Mouse (Mus musculus) retina, embryonic 14.5 days (tissue): ENCODE results near the gene Gid8.
A peak's percentile ranks its signal among the peaks of the same experiment; 100 is the strongest.

Experiments used
- DNase-seq: peaks from one replicate; pipeline ENCODE4 v3.0.0-alpha.2; 2015; ENCODE audit warnings: low spot score

The Gid8 gene

GRCm38 (mm10) chr2:180709923-180710272 is at the start of gene Gid8, which contains the start of gene Dido1:
Gene Gid8, plus strand, starts transcription at chr2:180710117.
Gene Dido1, minus strand, starts transcription at chr2:180709999.
- DNase-seq: peak; percentile 99

DNA sequence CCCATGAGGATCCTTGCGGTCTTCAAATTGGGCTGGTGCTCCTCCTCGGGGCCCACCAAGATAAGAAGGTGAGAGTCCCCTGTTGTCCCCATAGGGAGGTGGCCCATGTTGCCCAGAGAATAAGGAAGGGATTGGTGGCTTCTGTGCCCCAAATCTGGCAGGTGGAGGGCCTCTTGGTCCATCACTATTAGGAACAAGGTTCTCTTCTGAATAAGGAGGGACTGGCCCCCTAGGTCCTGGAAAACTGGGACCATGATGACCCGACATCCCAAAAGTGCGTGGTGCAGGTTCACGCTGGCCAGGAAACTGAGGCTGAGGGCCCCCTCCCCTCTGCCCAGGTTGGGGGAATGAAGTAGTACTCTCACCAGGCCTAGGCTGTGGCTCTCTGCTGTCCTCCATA is 49.4 kb upstream of the Gid8 start:
- DNase-seq: no peak

DNA sequence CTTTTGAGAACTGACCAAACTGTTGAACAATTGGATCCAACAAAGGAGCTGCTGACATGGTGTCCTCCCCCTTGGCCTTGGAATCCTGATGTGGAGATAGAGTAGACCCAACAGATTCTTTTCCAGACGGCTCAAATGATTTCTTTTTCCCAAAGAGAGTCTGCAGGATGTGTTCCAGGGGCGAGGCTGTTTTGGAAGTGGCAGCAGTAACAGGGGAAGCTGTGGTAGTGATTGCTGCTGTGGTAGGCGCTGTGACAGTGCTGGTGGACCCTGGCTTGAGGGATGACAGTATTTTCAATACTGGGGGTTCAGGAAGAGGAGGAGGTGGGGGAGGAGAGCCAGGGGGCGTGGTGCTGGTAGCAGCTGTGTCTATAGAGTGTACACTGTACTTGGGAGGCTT is 47.9 kb upstream of the Gid8 start:
- DNase-seq: no peak

- no peak for DNase-seq
Measured at GRCm38 (mm10) chr2:180676706-180677105, 33.2 kb upstream of the Gid8 start.

- peak; percentile 79 for DNase-seq
Measured at GRCm38 (mm10) chr2:180678609-180679140, 31.2 kb upstream of the Gid8 start.

DNA sequence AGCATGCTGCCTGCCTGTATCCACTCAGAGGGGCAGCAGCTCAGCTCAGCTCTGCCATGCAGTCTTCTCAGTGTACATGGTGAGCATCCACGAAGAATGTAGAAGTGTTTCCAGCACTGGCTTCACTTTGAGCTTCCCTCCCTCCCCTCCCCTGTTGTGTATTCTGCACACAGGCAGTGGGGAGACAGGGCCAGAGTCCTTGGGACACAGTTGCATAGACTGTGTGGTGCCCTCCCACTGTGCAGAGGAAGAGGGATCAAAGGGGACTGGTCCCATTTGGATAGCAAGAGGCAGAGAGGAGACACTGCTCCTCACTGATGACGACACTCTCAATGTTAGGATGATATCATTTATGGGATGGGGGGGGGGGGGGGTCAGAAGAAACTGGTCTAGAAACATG is 28.7 kb upstream of the Gid8 start:
- DNase-seq: no peak

- no peak for DNase-seq
Measured at GRCm38 (mm10) chr2:180683524-180683923, 26.4 kb upstream of the Gid8 start.

DNA sequence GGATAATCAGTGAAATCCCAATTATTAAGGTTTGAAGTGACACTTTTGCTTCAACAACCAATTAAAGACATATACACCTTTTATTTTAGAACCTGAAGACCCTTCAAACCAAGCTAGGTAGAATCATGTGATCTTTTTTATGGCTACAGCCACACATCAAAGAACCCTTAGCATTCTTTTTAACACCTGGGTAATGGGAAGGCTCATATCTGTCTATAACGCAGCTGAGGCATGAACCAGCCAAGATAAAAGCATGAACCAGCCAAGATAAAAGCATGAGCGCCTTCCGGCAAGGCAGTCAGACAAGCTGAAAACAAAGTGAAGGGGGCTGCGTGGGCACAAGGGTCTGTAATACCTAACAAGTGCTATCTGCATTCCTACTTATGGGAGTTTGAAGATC is 25.9 kb upstream of the Gid8 start:
- DNase-seq: no peak

GRCm38 (mm10) chr2:180689841-180690240 is 20.1 kb upstream of the Gid8 start:
- no peak for DNase-seq

GRCm38 (mm10) chr2:180692630-180693029 is 17.3 kb upstream of the Gid8 start:
- peak; percentile 46 for DNase-seq

DNA sequence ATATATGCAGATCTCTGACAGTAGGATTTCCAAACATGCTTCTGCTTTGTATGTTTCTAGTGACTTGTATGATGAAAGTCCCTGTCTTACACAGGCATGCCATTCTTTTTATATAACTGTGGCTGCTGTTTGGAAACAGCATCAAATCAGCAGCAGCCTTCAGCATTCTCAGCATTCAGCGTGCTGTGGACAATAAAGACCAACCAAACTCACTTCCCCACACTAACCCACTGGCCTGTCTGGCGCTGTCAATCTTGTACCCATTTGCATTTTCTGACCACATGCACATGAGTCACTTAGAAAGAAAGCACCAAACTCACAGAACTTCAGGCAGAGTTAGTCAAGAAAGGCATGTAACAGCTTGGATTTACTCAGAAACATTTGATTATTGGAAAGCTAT is 14.7 kb upstream of the Gid8 start:
- DNase-seq: no peak

DNA sequence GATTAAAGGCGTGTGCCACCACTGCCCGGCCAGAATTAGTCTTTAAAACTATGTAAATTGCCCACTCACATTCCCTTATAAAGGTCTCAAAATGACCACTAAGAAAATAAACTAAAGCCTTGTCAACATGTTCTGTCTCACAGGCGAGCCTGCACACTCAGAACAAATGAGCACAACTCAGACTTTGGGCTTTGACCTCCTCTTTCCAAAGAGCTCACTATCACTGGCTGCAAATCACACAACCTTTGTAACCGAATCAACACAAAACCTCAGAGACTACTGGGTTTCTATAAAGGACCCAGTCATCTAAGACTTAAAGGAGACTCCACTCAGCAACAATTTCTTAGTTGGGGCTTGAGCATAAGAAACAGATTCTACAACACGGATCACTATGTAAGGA is 9.5 kb upstream of the Gid8 start:
- no peak for DNase-seq

- DNase-seq: peak; percentile 20
Measured at GRCm38 (mm10) chr2:180701053-180701766, 8.7 kb upstream of the Gid8 start.

- DNase-seq: peak; percentile 95
Measured at GRCm38 (mm10) chr2:180701767-180702621, 7.9 kb upstream of the Gid8 start.

DNA sequence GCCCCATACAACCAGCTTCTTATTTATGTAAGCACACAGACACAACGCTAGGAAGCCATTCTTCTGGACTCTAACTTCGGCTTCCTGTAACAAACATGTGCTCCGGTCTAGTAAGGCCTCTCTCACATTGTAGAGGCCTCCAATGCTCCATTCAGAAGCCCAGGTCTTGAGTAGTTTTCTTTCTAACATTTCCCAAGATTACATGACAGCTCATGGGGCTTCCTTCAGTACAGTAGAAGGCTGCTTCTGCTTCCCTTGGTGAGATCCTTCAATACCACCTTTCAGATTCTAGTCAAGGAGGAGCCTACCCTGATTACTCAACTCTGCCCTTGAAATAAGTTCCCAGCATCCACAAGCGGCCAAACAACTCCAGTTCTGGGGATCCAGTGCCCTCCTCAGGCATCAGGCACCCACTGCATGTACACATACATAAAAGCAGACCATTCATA is 7.2 kb upstream of the Gid8 start:
- no peak for DNase-seq

DNA sequence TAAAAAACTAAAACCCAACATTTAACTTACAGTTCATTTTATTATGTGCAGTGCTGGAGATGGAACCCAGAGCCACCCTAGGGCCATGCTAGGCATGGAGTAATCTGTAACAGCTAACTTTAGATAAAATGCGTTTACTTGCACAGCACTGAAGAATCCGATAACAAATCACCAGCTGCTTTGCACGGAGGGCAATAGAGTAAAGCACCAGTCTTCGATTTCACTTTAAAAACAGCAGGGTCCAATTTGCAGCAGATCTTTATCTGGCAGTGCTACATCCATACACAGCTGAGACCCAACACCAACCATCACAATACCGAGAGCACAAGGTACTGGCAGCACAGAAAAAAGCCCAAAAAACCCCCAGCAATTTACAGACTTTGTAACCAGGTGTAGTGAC is 6.7 kb upstream of the Gid8 start:
- DNase-seq: no peak

GRCm38 (mm10) chr2:180703645-180704359 is 6.1 kb upstream of the Gid8 start:
- DNase-seq: no peak

DNA sequence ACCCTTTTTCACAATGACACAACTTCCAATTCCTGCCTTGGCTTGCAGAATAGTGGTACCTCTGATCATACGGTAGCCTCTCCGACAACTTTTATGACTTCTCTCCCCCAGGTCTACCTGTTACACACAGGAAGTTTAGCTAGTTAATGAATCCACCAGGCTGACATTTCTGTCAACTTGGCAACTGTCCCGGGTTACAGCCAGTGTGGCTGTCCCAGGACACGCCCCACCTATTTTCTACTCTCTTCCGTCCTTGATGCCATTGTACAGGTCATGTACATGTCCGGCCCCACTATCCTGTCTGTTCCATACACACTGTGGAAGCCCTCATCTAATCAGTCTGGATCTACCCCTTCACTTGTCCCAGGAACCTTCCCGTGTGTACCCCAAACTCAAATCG is 5.3 kb upstream of the Gid8 start:
- DNase-seq: no peak

GRCm38 (mm10) chr2:180705066-180705465 is 4.9 kb upstream of the Gid8 start:
- DNase-seq: no peak

GRCm38 (mm10) chr2:180705975-180706374 is 3.9 kb upstream of the Gid8 start:
- no peak for DNase-seq

- DNase-seq: no peak
Measured at GRCm38 (mm10) chr2:180709023-180709922, 644 bp upstream of the Gid8 start.
